Mouse (Mus musculus): ENCODE results near the gene Cyp21a1. TPM values are rescaled to one million over a fixed set of nuclear protein-coding genes. Genes with fewer than 3 reads are reported as not detected.
"Not testable (repeated sequence)": the region's sequence is repeated elsewhere in the genome, so short reads cannot be mapped to it uniquely, and the experiment has no call there.

Cyp21a1 gene
- polyA plus RNA-seq, 1 experiment from 2014 or later: not detected

DNA sequence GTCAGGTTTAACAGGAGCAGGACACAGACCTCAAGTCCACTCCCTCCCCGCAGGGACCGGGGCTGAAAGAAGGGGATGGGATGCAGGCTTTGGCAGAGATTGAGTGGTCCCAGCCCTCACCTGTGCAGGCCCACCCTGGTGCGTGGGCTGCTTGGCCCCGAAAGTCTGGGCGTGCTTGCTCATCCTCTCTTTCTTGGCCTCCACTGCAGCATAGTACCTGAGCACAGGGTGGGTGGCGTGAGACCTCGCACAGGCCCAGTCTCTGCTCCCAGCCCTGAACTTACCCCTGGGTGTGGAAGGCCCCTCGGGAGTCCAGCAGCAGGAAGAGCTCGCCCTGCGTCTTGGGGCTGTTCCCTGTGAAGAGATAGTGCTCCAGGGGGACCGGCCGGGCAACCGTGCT lies 40.5 kb upstream of the Cyp21a1 start:
- H3K9me3 ChIP-seq (ENCODE audit: low read length): no peaks in the 10 kb centered on the region
- H3K27ac ChIP-seq (ENCODE audit: low read depth): no peak overlapping the region
- TF ChIP-seq EP300 (IDR thresholded peaks at IDR 0.05; ENCODE audit: low read depth): no peak
- TF ChIP-seq CTCF (IDR thresholded peaks at IDR 0.05; ENCODE audit: low read depth): no peak
- no peaks in the 10 kb centered on the region for H3K27me3 ChIP-seq (ENCODE audit: insufficient read depth, low read length)
- H3K4me1 ChIP-seq (ENCODE audit: insufficient read depth): peaks cover 7% of the 10 kb centered on the region
- no peak for ATAC-seq
- WGBS (ENCODE audit: insufficient replicate concordance): 91% methylated on average over 13 of the region's 13 CpGs
- peaks cover 53% of the 10 kb centered on the region for H3K36me3 ChIP-seq (replicated peaks; ENCODE audit: insufficient read depth, low read length)
- H3K4me2 ChIP-seq (ENCODE audit: low read depth, low read length): no peak overlapping the region
- no peak overlapping the region for H3K4me3 ChIP-seq (ENCODE audit: low read depth, low read length)
- no peak for DNase-seq
- H3K9ac ChIP-seq (replicated peaks): no peak overlapping the region

DNA sequence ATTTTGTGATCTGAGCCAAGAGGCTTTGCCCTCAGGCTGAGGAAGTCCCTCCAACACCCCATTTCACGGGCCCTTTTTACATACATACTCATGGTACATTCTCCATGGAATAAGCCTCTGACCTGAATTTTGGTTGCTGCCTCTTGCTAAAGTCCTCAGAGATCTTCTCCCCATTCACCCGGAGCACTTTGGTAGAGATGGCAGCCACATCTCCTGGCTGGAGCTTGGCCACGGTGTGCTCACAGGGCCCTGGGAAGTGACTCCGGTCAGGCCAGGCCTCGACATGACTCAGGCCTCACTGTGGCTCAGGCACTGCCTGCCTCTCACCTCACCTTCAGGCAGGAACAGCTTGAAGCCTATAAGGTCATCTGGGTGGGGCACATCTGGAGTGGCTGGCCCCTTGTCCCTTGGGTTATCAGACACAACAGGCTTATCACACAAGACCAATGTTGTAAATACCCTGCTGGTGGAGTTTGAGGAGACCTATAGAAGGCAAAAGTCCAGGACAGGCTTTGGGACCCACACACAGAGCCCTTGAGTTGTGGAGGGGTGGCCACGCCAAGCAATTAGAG lies 36.5 kb upstream of the Cyp21a1 start:
- Histone ChIP-seq H3K4me2 (ENCODE audit: low read depth, low read length) (no peak overlapping the region), H3K27me3 (ENCODE audit: insufficient read depth, low read length) (no peaks in the 10 kb centered on the region), H3K9me3 (ENCODE audit: low read length) (no peaks in the 10 kb centered on the region), H3K9ac (replicated peaks) (no peak overlapping the region), H3K27ac (ENCODE audit: low read depth) (no peak overlapping the region), H3K4me1 (ENCODE audit: insufficient read depth) (peaks cover 13% of the 10 kb centered on the region), H3K36me3 (replicated peaks; ENCODE audit: insufficient read depth, low read length) (peaks cover 47% of the 10 kb centered on the region), H3K4me3 (ENCODE audit: low read depth, low read length) (no peak overlapping the region)
- DNase-seq (no peak), ATAC-seq (no peak)
- TF ChIP-seq CTCF (IDR thresholded peaks at IDR 0.05; ENCODE audit: low read depth) (no peak), EP300 (IDR thresholded peaks at IDR 0.05; ENCODE audit: low read depth) (no peak)
- 78% methylated on average over 6 of the region's 6 CpGs for WGBS (ENCODE audit: insufficient replicate concordance)

- Histone ChIP-seq H3K9ac (replicated peaks) (no peak overlapping the region), H3K4me2 (ENCODE audit: low read depth, low read length) (no peak overlapping the region), H3K36me3 (replicated peaks; ENCODE audit: insufficient read depth, low read length) (peaks cover 40% of the 10 kb centered on the region), H3K27ac (ENCODE audit: low read depth) (no peak overlapping the region), H3K9me3 (ENCODE audit: low read length) (no peaks in the 10 kb centered on the region), H3K4me3 (ENCODE audit: low read depth, low read length) (no peak overlapping the region), H3K4me1 (ENCODE audit: insufficient read depth) (peaks cover 16% of the 10 kb centered on the region), H3K27me3 (ENCODE audit: insufficient read depth, low read length) (no peaks in the 10 kb centered on the region)
- WGBS (ENCODE audit: insufficient replicate concordance): 89% methylated on average over 7 of the region's 7 CpGs
- no peak for DNase-seq
- no peak for ATAC-seq
- TF ChIP-seq CTCF (IDR thresholded peaks at IDR 0.05; ENCODE audit: low read depth): no peak
- TF ChIP-seq EP300 (IDR thresholded peaks at IDR 0.05; ENCODE audit: low read depth): no peak
Measured at GRCm38 (mm10) chr17:34838785-34839184, 34.4 kb upstream of the Cyp21a1 start.

DNA sequence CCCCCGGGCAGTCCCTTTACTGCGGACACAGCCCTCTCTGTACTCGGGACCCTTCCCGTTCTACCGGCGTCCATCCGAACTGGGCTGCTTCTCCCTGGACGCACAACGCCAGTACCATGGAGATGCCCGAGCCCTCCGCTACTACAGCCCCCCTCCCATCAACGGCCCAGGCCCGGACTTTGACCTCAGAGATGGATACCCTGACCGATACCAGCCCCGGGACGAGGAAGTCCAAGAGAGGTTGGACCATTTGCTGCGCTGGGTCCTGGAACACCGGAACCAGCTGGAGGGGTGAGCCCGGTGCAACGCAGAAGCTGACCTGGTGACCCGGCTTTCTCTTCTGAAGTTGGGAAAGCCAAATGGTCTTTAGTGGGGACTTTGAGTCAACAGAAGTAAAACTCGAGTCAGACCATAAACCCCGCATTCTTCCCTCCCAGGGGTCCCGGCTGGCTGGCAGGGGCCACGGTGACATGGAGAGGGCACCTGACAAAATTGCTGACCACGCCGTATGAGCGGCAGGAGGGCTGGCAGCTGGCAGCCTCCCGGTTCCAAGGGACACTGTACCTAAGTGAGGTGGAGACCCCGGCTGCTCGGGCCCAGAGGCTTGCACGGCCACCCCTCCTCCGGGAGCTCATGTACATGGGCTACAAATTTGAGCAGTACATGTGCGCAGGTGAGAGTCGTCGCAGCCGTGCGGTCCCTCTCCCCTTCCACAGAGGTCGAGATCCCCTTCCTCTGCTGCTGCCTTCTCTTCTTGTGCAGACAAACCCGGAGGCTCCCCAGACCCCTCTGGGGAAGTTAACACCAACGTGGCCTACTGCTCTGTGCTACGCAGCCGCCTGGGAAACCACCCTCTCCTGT lies 33.3 kb upstream of the Cyp21a1 start:
- Histone ChIP-seq H3K27me3 (ENCODE audit: insufficient read depth, low read length) (no peaks in the 10 kb centered on the region), H3K4me2 (ENCODE audit: low read depth, low read length) (peak overlapping the region; percentile 99), H3K27ac (ENCODE audit: low read depth) (peak overlapping the region; percentile 75), H3K9me3 (ENCODE audit: low read length) (no peaks in the 10 kb centered on the region), H3K9ac (replicated peaks) (peak overlapping the region; percentile 71), H3K4me3 (ENCODE audit: low read depth, low read length) (peak overlapping the region; percentile 83), H3K4me1 (ENCODE audit: insufficient read depth) (peaks cover 16% of the 10 kb centered on the region), H3K36me3 (replicated peaks; ENCODE audit: insufficient read depth, low read length) (peaks cover 31% of the 10 kb centered on the region)
- ATAC-seq (peak; percentile 18), DNase-seq (peak; percentile 38)
- 32% methylated on average over 43 of the region's 43 CpGs for WGBS (ENCODE audit: insufficient replicate concordance)
- TF ChIP-seq EP300 (IDR thresholded peaks at IDR 0.05; ENCODE audit: low read depth) (no peak), CTCF (IDR thresholded peaks at IDR 0.05; ENCODE audit: low read depth) (no peak)

- Histone ChIP-seq H3K27me3 (ENCODE audit: insufficient read depth, low read length) (no peaks in the 10 kb centered on the region), H3K9ac (replicated peaks) (peak within 1 kb of the TSS; percentile 71), H3K36me3 (replicated peaks; ENCODE audit: insufficient read depth, low read length) (peaks cover 28% of the 10 kb centered on the region), H3K4me1 (ENCODE audit: insufficient read depth) (peaks cover 16% of the 10 kb centered on the region), H3K9me3 (ENCODE audit: low read length) (no peaks in the 10 kb centered on the region), H3K27ac (ENCODE audit: low read depth) (peak within 1 kb of the TSS; percentile 75), H3K4me2 (ENCODE audit: low read depth, low read length) (peak within 1 kb of the TSS; percentile 99), H3K4me3 (ENCODE audit: low read depth, low read length) (peak within 1 kb of the TSS; percentile 83)
- ATAC-seq (peak; percentile 96), DNase-seq (peak; percentile 97)
- WGBS (ENCODE audit: insufficient replicate concordance): under 1% methylated on average over 40 of the region's 40 CpGs
- TF ChIP-seq EP300 (IDR thresholded peaks at IDR 0.05; ENCODE audit: low read depth): peak; percentile 62; the same call in 1 of the 2 replicates
- TF ChIP-seq CTCF (IDR thresholded peaks at IDR 0.05; ENCODE audit: low read depth): no peak
Measured at GRCm38 (mm10) chr17:34836856-34837221, 32.5 kb upstream of the Cyp21a1 start, which contains the start of the genes Stk19 and Dxo. Stk19 (minus strand) TSS chr17:34836945. Dxo (plus strand) TSS chr17:34837019.

GRCm38 (mm10) chr17:34836155-34836855 lies 31.9 kb upstream of the Cyp21a1 start:
- Histone ChIP-seq H3K4me1 (ENCODE audit: insufficient read depth) (peaks cover 16% of the 10 kb centered on the region), H3K9ac (replicated peaks) (peak overlapping the region; percentile 71), H3K36me3 (replicated peaks; ENCODE audit: insufficient read depth, low read length) (peaks cover 26% of the 10 kb centered on the region), H3K4me3 (ENCODE audit: low read depth, low read length) (peak overlapping the region; percentile 83), H3K27me3 (ENCODE audit: insufficient read depth, low read length) (no peaks in the 10 kb centered on the region), H3K4me2 (ENCODE audit: low read depth, low read length) (peak overlapping the region; percentile 99), H3K9me3 (ENCODE audit: low read length) (no peaks in the 10 kb centered on the region), H3K27ac (ENCODE audit: low read depth) (peak overlapping the region; percentile 66)
- ATAC-seq (peak; percentile 70), DNase-seq (no peak)
- WGBS (ENCODE audit: insufficient replicate concordance): 6% methylated on average over 47 of the region's 48 CpGs
- TF ChIP-seq CTCF (IDR thresholded peaks at IDR 0.05; ENCODE audit: low read depth) (no peak), EP300 (IDR thresholded peaks at IDR 0.05; ENCODE audit: low read depth) (no peak)

- not testable (repeated sequence) for H3K27me3 ChIP-seq (ENCODE audit: insufficient read depth, low read length); H3K9ac ChIP-seq (replicated peaks); H3K4me2 ChIP-seq (ENCODE audit: low read depth, low read length); DNase-seq; H3K4me3 ChIP-seq (ENCODE audit: low read depth, low read length); H3K27ac ChIP-seq (ENCODE audit: low read depth); H3K9me3 ChIP-seq (ENCODE audit: low read length); H3K4me1 ChIP-seq (ENCODE audit: insufficient read depth); ATAC-seq
- 65% methylated on average over 1 of the region's 1 CpGs for WGBS (ENCODE audit: insufficient replicate concordance)
- H3K36me3 ChIP-seq (replicated peaks; ENCODE audit: insufficient read depth, low read length): peaks cover 26% of the 10 kb centered on the region
Measured at GRCm38 (mm10) chr17:34830776-34831175, 26.4 kb upstream of the Cyp21a1 start.

Measured in liver, postnatal 0 days (tissue).